Comparison of ENCODE assay signal across 9 mouse cellular contexts in the genomic region with DNA sequence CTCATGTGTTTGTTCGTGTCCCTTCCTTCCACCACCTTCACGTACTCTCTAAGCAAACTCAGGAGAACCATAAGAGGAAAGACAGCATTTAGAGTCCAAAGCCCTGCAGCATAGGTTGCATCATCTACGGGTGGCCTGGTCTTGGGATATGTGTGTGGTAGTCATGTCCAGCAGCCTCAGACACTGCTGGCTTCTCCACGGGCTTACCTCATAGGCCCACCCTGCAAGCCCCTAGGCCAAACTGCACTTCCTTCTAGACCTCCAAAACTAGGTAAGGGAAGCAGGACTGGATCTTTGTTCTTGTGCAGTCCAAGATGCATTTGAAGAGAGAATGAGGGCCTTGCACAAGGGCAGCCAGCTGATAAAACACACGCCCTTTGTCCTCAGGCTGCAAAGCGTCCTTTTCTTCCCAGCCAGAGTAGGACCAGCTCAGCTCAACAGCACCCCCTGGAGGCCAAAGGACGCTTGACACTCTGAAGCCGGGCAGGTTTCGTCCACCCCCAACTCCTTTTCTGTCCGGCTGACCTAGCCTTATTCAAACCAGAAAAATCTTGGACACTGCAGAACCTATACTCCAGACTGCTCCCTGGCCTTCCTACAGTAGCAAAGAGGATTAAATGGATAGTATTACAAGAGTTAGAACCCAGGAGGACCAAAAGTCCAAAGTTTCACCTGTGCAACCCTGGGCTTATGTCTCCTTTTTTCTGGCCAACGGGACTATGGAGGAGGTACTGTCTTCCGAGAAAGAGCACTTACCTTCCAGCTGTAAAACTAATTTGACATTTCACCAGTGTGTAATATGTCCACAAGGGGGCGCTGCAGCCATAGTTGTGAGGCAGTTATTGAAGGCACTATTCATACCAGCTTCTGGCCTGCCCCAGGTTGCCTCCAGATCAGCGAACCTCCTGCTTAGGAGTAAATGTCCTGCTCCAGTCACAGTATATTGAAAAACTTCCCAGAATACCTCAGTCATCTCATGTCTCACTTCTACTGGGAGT. TPM values are rescaled to one million over a fixed set of nuclear protein-coding genes. Genes with fewer than 3 reads are reported as not detected.
A peak's percentile ranks its signal among the peaks of the same experiment; 100 is the strongest.
DNase-seq lines count a peak whose midpoint lies in the region; ATAC-seq lines count a peak whose summit lies in the region.
"Had no signal": no experiment of that assay in that cellular context is flagged by ENCODE, and none has a peak within 500 bp of the region (broad histone marks: within the 10 kb centered on the region; RNA-seq: fewer than 3 reads in every experiment).

No protein-coding gene starts in this region.

- DNase-seq in forebrain, embryonic 10.5 days (ENCODE audit: extremely low spot score, low spot score): peak; percentile 84
- DNase-seq in cerebellum, postnatal 36 days: peak; percentile 53 to 58
- peak; percentile 46 to 57 for DNase-seq in gastrocnemius, postnatal 36 days
- peak; percentile 67 for DNase-seq in kidney, adult 18-20 months
- peak; percentile 76 for DNase-seq in left cerebral cortex, postnatal 4 days
- DNase-seq in splenic B cell, adult 2 months (ENCODE audit: low read depth, low spot score): peak; percentile 39

- no peaks in the 10 kb centered on the region for H3K9me3 ChIP-seq in forebrain, embryonic 10.5 days
- no peaks in the 10 kb centered on the region for H3K9me3 ChIP-seq in forebrain, embryonic 16.5 days (ENCODE audit: control insufficient read depth, low read length)
- no peaks in the 10 kb centered on the region for H3K9me3 ChIP-seq in midbrain, embryonic 16.5 days (replicated peaks; ENCODE audit: control insufficient read depth, low read length, poor library complexity, severe bottlenecking)

- H3K36me3 ChIP-seq in forebrain, embryonic 10.5 days (replicated peaks): no peaks in the 10 kb centered on the region
- no peaks in the 10 kb centered on the region for H3K36me3 ChIP-seq in forebrain, embryonic 16.5 days (ENCODE audit: control insufficient read depth, insufficient read depth)
- no peaks in the 10 kb centered on the region for H3K36me3 ChIP-seq in midbrain, embryonic 16.5 days (ENCODE audit: control insufficient read depth, insufficient read depth, low read length)
- no peaks in the 10 kb centered on the region for H3K36me3 ChIP-seq in splenic B cell, adult 2 months (ENCODE audit: control insufficient read depth, insufficient read depth, low read length, poor library complexity, severe bottlenecking)

- H3K4me1 ChIP-seq in forebrain, embryonic 10.5 days: peaks cover 8% of the 10 kb centered on the region
- no peaks in the 10 kb centered on the region for H3K4me1 ChIP-seq in forebrain, embryonic 16.5 days (replicated peaks; ENCODE audit: control insufficient read depth, insufficient read depth, low read length)
- H3K4me1 ChIP-seq in midbrain, embryonic 16.5 days (ENCODE audit: control insufficient read depth, insufficient read depth, low read length): no peaks in the 10 kb centered on the region

- no peak overlapping the region for H3K4me3 ChIP-seq in forebrain, embryonic 10.5 days
- no peak overlapping the region for H3K4me3 ChIP-seq in forebrain, embryonic 16.5 days (replicated peaks; ENCODE audit: low read length)
- no peak overlapping the region for H3K4me3 ChIP-seq in midbrain, embryonic 16.5 days (ENCODE audit: low read depth, low read length)

- no peaks in the 10 kb centered on the region for H3K27me3 ChIP-seq in forebrain, embryonic 10.5 days (ENCODE audit: poor library complexity, severe bottlenecking)
- H3K27me3 ChIP-seq in forebrain, embryonic 16.5 days (replicated peaks; ENCODE audit: control insufficient read depth, insufficient read depth, low read length): no peaks in the 10 kb centered on the region
- H3K27me3 ChIP-seq in midbrain, embryonic 16.5 days (ENCODE audit: control insufficient read depth, insufficient read depth, low read depth, low read length): no peaks in the 10 kb centered on the region
- H3K27me3 ChIP-seq in splenic B cell, adult 2 months (ENCODE audit: control insufficient read depth, insufficient read depth, low read length, poor library complexity, severe bottlenecking): no peaks in the 10 kb centered on the region

- H3K27ac ChIP-seq in forebrain, embryonic 10.5 days: peak overlapping the region; percentile 76
- H3K27ac ChIP-seq in forebrain, embryonic 16.5 days (ENCODE audit: low read length): no peak overlapping the region
- no peak overlapping the region for H3K27ac ChIP-seq in midbrain, embryonic 16.5 days (ENCODE audit: low read length)

- intact Hi-C loops in gastrocnemius, postnatal 36 days (cut with DNase I): loop anchor here (5.0 kb wide), 3 partner anchors 113 to 707 kb away; no protein-coding TSS in a partner anchor
- intact Hi-C loops in left cerebral cortex, postnatal 4 days (cut with DNase I): loop anchor here (2.0 kb wide), 1 partner anchor 704 kb away; no protein-coding TSS in a partner anchor

- 36% methylated on average over 14 of the region's 14 CpGs for WGBS in forebrain, embryonic 10.5 days
- WGBS in forebrain, embryonic 16.5 days: 31% methylated on average over 14 of the region's 14 CpGs
- 35% methylated on average over 14 of the region's 14 CpGs for WGBS in midbrain, embryonic 16.5 days

- H3K4me2 ChIP-seq in forebrain, embryonic 16.5 days (ENCODE audit: low read length): no peak overlapping the region
- no peak overlapping the region for H3K4me2 ChIP-seq in midbrain, embryonic 16.5 days (ENCODE audit: low read length)

- H3K9ac ChIP-seq in forebrain, embryonic 16.5 days (replicated peaks; ENCODE audit: low read depth, low read length): no peak overlapping the region
- H3K9ac ChIP-seq in midbrain, embryonic 16.5 days (ENCODE audit: low read depth, low read length): 0 out of 2 replicates have a peak overlapping the region, but pooled peaks have one; percentile 17

- no peak for ATAC-seq in forebrain, embryonic 16.5 days
- 0 out of 2 replicates have a peak, but pooled peaks have one; percentile 21 for ATAC-seq in midbrain, embryonic 16.5 days

RNA-seq across cellular contexts. Expression of a gene that starts 20.6 kb away (rescaled TPM):
- polyA plus RNA-seq in forebrain, embryonic 10.5 days (2016; fragmentation: Nextera tagmentation; extraction: Ambion mirVana): 5.3 and 5.4 TPM in 2 replicates
- polyA plus RNA-seq in forebrain, embryonic 16.5 days (2015; fragmentation: Nextera tagmentation; extraction: Ambion mirVana): 0.30 and 2.3 TPM in 2 replicates
- total RNA-seq in gastrocnemius, postnatal 36 days (2021): under 1 TPM; 0.41 to 0.57 TPM
- total RNA-seq in left cerebral cortex, postnatal 4 days (2021): 1 to 10 TPM; 1.2 to 1.5 TPM
- polyA plus RNA-seq in midbrain, embryonic 16.5 days (2015; fragmentation: Nextera tagmentation; extraction: Ambion mirVana): 2.9 and 3.4 TPM in 2 replicates

RNA-seq across cellular contexts. Expression of a gene that starts 24.0 kb away (rescaled TPM):
- polyA plus RNA-seq in forebrain, embryonic 10.5 days (2016; fragmentation: Nextera tagmentation; extraction: Ambion mirVana): not detected in 2 replicates
- not detected in 2 replicates for polyA plus RNA-seq in forebrain, embryonic 16.5 days (2015; fragmentation: Nextera tagmentation; extraction: Ambion mirVana)
- total RNA-seq in gastrocnemius, postnatal 36 days (2021): not detected
- total RNA-seq in left cerebral cortex, postnatal 4 days (2021): under 1 TPM; 0.52 to 0.56 TPM
- not detected in 2 replicates for polyA plus RNA-seq in midbrain, embryonic 16.5 days (2015; fragmentation: Nextera tagmentation; extraction: Ambion mirVana)
- total RNA-seq: neutrophil, adult 5-6 weeks had no signal

RNA-seq across cellular contexts. Expression of a gene that starts 33.3 kb away (rescaled TPM):
- 0.55 and 0.77 TPM in 2 replicates for polyA plus RNA-seq in forebrain, embryonic 10.5 days (2016; fragmentation: Nextera tagmentation; extraction: Ambion mirVana)
- 2.2 TPM in 1 of 2 replicates, not detected in the other for polyA plus RNA-seq in forebrain, embryonic 16.5 days (2015; fragmentation: Nextera tagmentation; extraction: Ambion mirVana)
- not detected for total RNA-seq in gastrocnemius, postnatal 36 days (2021)
- not detected for total RNA-seq in left cerebral cortex, postnatal 4 days (2021)
- 0.31 and 0.40 TPM in 2 replicates for polyA plus RNA-seq in midbrain, embryonic 16.5 days (2015; fragmentation: Nextera tagmentation; extraction: Ambion mirVana)

RNA-seq across cellular contexts. Expression of a gene that starts 38.3 kb away (rescaled TPM):
- 1.9 and 2.0 TPM in 2 replicates for polyA plus RNA-seq in forebrain, embryonic 10.5 days (2016; fragmentation: Nextera tagmentation; extraction: Ambion mirVana)
- 0.38 and 1.6 TPM in 2 replicates for polyA plus RNA-seq in forebrain, embryonic 16.5 days (2015; fragmentation: Nextera tagmentation; extraction: Ambion mirVana)
- not detected for total RNA-seq in gastrocnemius, postnatal 36 days (2021)
- total RNA-seq in left cerebral cortex, postnatal 4 days (2021): under 1 TPM in 1 of 2 experiments, not detected in 1; 0.32 TPM
- polyA plus RNA-seq in midbrain, embryonic 16.5 days (2015; fragmentation: Nextera tagmentation; extraction: Ambion mirVana): 0.19 and 0.28 TPM in 2 replicates
- total RNA-seq: neutrophil, adult 5-6 weeks had no signal

RNA-seq across cellular contexts. Expression of a gene that starts 47.7 kb away (rescaled TPM):
- not detected in 2 replicates for polyA plus RNA-seq in forebrain, embryonic 10.5 days (2016; fragmentation: Nextera tagmentation; extraction: Ambion mirVana)
- not detected in 2 replicates for polyA plus RNA-seq in forebrain, embryonic 16.5 days (2015; fragmentation: Nextera tagmentation; extraction: Ambion mirVana)
- not detected for total RNA-seq in gastrocnemius, postnatal 36 days (2021)
- not detected for total RNA-seq in left cerebral cortex, postnatal 4 days (2021)
- 0.11 TPM in 1 of 2 replicates, not detected in the other for polyA plus RNA-seq in midbrain, embryonic 16.5 days (2015; fragmentation: Nextera tagmentation; extraction: Ambion mirVana)
